Mouse (Mus musculus) myocyte (in vitro differentiated cells): Measurements from ENCODE around the gene D1Pas1. TPM values are rescaled to one million over a fixed set of nuclear protein-coding genes. Genes with fewer than 3 reads are reported as not detected.

Experiments used
- H3K27me3 ChIP-seq: one replicate; pipeline ENCODE4 v1.6.1; 2011; ENCODE audit not compliant: control insufficient read depth, insufficient read depth, insufficient read length
- H3K36me3 ChIP-seq: one replicate; pipeline ENCODE4 v1.6.1; 2011; ENCODE audit not compliant: control insufficient read depth, insufficient read depth
- H3K4me2 ChIP-seq: one replicate; pipeline ENCODE4 v1.6.1; 2011; ENCODE audit warnings: low read depth, control low read depth
- H3K4me3 ChIP-seq: one replicate; pipeline ENCODE4 v1.5.1; 2011; ENCODE audit warnings: mild to moderate bottlenecking, control low read depth, moderate library complexity
- H3K79me2 ChIP-seq: one replicate; pipeline ENCODE4 v1.6.1; 2011; ENCODE audit not compliant: control insufficient read depth, insufficient read depth
- H3ac ChIP-seq: one replicate; pipeline ENCODE4 v1.6.1; 2011; ENCODE audit not compliant: control insufficient read depth, insufficient read length
- CEBPB ChIP-seq: IDR thresholded peaks from 2 replicates; pipeline ENCODE4 v1.6.1; 2011; ENCODE audit warnings: mild to moderate bottlenecking, moderate library complexity; ENCODE audit not compliant: poor library complexity, insufficient read depth, severe bottlenecking
- E2F4 ChIP-seq: IDR thresholded peaks from one replicate; pipeline ENCODE4 v1.6.1; 2011; ENCODE audit warnings: mild to moderate bottlenecking, control low read depth, moderate library complexity; ENCODE audit not compliant: insufficient read depth
- MAX ChIP-seq: IDR thresholded peaks from one replicate; pipeline ENCODE4 v1.6.1; 2011; ENCODE audit warnings: low read depth, mild to moderate bottlenecking, control low read depth
- MYOD1 ChIP-seq, 3 experiments: IDR thresholded peaks; one replicate each; pipeline ENCODE4 v1.6.1; 2011; ENCODE audit warnings: control low read depth in 2 of 3, low read depth in 2 of 3, mild to moderate bottlenecking in 2 of 3, moderate library complexity in 1 of 3; ENCODE audit not compliant: insufficient read length in 2 of 3, control insufficient read depth in 1 of 3
- MYOG ChIP-seq, 3 experiments: IDR thresholded peaks; one replicate each; pipeline ENCODE4 v1.6.1; 2011; ENCODE audit warnings: control low read depth in 2 of 3, low read depth in 2 of 3, mild to moderate bottlenecking in 2 of 3; ENCODE audit not compliant: insufficient read length in 2 of 3, control insufficient read depth in 1 of 3, insufficient read depth in 1 of 3
- POLR2A ChIP-seq: IDR thresholded peaks from one replicate; pipeline ENCODE4 v1.6.1; 2011; ENCODE audit warnings: low read depth, mild to moderate bottlenecking, control low read depth, moderate library complexity; ENCODE audit not compliant: insufficient read length
- POLR2AphosphoS2 ChIP-seq: IDR thresholded peaks from one replicate; pipeline ENCODE4 v1.6.1; 2011; ENCODE audit warnings: low read depth, control low read depth; ENCODE audit not compliant: insufficient read length
- REST ChIP-seq: IDR thresholded peaks from one replicate; pipeline ENCODE4 v1.6.1; 2011; ENCODE audit warnings: mild to moderate bottlenecking, control low read depth, moderate library complexity; ENCODE audit not compliant: insufficient read depth, insufficient read length
- SRF ChIP-seq: IDR thresholded peaks from one replicate; pipeline ENCODE4 v1.6.1; 2011; ENCODE audit warnings: low read depth; ENCODE audit not compliant: control insufficient read depth, insufficient read length
- TCF12 ChIP-seq: IDR thresholded peaks from one replicate; pipeline ENCODE4 v1.6.1; 2011; ENCODE audit warnings: mild to moderate bottlenecking, control low read depth; ENCODE audit not compliant: poor library complexity, insufficient read depth, severe bottlenecking
- TCF3 ChIP-seq: IDR thresholded peaks from one replicate; pipeline ENCODE4 v1.6.1; 2011; ENCODE audit warnings: low read depth, control low read depth; ENCODE audit not compliant: insufficient read length
- USF1 ChIP-seq: IDR thresholded peaks from one replicate; pipeline ENCODE4 v1.6.1; 2011; ENCODE audit warnings: low read depth, mild to moderate bottlenecking, control low read depth, moderate library complexity
- polyA plus RNA-seq: library from polyadenylated mRNA; unstranded; fragments of >200 nt; fragmentation: generic; extraction: Trizol; gene quantifications from one replicate; pipeline ENCODE4 v1.2.1, GENCODE M21; 2012; ENCODE audit warnings: missing spikeins

Gene D1Pas1
- polyA plus RNA-seq, 1 experiment = not detected

DNA sequence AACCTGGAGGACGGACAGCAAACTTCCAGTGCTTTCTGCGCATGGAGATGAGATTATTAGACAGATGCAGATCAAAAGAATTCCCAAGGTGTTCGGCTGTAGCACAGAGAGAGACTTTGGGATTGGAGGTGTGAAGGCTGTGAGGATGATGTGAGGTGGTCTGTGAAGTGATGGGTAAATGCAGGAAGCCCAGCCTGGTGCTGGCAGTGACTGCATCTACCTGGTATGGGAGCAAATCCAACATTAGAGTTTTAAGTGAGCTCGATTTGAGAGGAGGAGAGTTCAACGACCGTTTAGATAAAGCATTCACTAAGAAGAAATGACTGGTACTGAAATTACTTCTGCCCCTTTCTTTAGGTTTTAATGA is 40.3 kb upstream of the D1Pas1 start:
- no peaks in the 10 kb centered on the region for H3K36me3 ChIP-seq
- H3K27me3 ChIP-seq = no peaks in the 10 kb centered on the region
- no peaks in the 10 kb centered on the region for H3K79me2 ChIP-seq
- H3ac ChIP-seq = no peak overlapping the region
- H3K4me2 ChIP-seq = no peak overlapping the region
- no peak overlapping the region for H3K4me3 ChIP-seq
- TF ChIP-seq USF1 (no peak), TCF3 (no peak), SRF (no peak), CEBPB (no peak), MAX (no peak), REST (no peak), MYOD1 (IDR thresholded peaks at IDR 0.05; ENCODE audit: control insufficient read depth in 1 of 3, insufficient read length in 2 of 3, low read depth in 2 of 3) (no peak), MYOG (IDR thresholded peaks at IDR 0.05; ENCODE audit: control insufficient read depth in 1 of 3, insufficient read depth in 1 of 3, insufficient read length in 2 of 3, low read depth in 2 of 3) (no peak)

DNA sequence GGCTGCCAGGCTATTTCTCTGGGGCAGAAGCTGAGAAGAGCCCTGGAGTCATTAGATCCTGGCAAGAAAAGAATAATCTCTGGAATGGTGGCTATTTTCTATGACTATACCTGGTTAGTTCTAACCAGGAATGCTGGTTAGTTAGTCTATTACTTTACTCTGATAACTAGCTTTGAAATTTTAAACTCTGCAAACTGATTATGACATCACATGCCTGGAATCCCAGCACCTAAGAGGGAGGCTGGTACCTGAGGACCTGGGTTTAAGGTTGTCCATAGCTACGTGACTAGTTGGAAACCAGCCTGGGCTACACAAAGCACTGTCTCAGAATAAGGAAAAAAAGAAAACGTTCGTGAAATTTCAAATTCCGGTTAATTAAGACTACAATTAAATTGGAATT is 39.7 kb upstream of the D1Pas1 start:
- Histone ChIP-seq H3K4me2 (no peak overlapping the region), H3K36me3 (no peaks in the 10 kb centered on the region), H3ac (no peak overlapping the region), H3K27me3 (no peaks in the 10 kb centered on the region), H3K4me3 (no peak overlapping the region), H3K79me2 (no peaks in the 10 kb centered on the region)
- TF ChIP-seq POLR2AphosphoS2 (no peak), CEBPB (no peak), MAX (no peak), TCF3 (no peak), POLR2A (no peak), E2F4 (no peak), REST (no peak), MYOG (IDR thresholded peaks at IDR 0.05; ENCODE audit: control insufficient read depth in 1 of 3, insufficient read depth in 1 of 3, insufficient read length in 2 of 3, low read depth in 2 of 3) (no peak), MYOD1 (IDR thresholded peaks at IDR 0.05; ENCODE audit: control insufficient read depth in 1 of 3, insufficient read length in 2 of 3, low read depth in 2 of 3) (no peak), USF1 (no peak), TCF12 (no peak), SRF (no peak)

DNA sequence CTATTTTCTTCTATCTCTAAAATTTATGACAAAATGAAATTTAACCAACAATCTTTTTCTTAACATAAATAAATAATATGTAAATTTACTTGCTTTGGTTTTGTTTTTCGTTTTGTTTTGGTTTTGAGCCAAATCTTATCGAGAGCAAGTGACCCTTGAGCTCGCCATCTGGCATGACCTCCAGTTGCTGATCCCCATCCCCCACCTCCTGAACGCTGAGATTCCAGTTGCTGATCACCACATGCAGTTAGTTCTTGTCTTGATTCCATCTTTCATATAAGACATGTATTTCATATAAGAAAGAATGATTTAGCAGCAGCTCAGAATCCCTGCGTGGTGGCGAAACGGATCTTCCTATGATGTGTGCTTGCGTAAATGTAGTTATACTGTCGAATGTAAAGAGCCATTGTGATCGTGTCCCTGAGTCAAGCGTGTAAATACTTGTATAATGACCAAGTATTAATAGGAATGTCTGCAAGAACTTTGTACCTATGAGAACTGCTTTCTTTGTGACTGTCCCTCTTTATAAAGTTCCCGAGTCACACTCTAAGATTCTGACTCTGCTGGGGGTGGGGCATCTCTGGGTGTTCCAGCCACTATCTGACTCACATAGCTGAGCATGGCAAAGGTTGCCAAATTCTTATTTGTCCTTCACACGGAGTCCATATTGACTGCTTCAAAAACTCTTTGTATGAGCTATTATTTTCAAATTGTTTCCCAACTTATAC is 36.9 kb upstream of the D1Pas1 start:
- Histone ChIP-seq H3K36me3 (no peaks in the 10 kb centered on the region), H3K79me2 (no peaks in the 10 kb centered on the region), H3K27me3 (no peaks in the 10 kb centered on the region), H3ac (no peak overlapping the region), H3K4me2 (no peak overlapping the region), H3K4me3 (no peak overlapping the region)
- TF ChIP-seq MYOD1 (IDR thresholded peaks at IDR 0.05; ENCODE audit: control insufficient read depth in 1 of 3, insufficient read length in 2 of 3, low read depth in 2 of 3) = no peak
- no peak for TF ChIP-seq E2F4
- TF ChIP-seq TCF12 = no peak
- no peak for TF ChIP-seq CEBPB
- TF ChIP-seq MYOG (IDR thresholded peaks at IDR 0.05; ENCODE audit: control insufficient read depth in 1 of 3, insufficient read depth in 1 of 3, insufficient read length in 2 of 3, low read depth in 2 of 3) = no peak

DNA sequence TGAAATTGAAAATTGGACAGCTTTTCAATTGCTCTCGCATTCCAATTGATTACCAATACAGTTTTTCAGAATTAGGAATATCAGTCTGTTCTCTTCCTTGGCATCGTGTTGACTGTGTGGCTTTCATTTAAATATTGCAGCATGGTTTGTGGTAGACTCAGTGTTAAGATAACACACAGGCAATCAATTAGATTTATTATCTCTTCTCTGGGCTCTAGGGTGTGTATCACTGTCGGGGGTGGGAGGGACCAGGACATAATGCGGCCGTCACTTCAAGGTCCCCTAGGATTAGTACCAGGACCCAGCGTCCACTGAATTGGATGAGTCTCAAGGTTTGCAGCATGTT is 36.4 kb upstream of the D1Pas1 start:
- TF ChIP-seq TCF3 (no peak), REST (no peak), E2F4 (no peak), USF1 (no peak), POLR2AphosphoS2 (no peak), POLR2A (no peak)
- Histone ChIP-seq H3K36me3 (no peaks in the 10 kb centered on the region), H3ac (no peak overlapping the region), H3K4me2 (no peak overlapping the region), H3K27me3 (no peaks in the 10 kb centered on the region), H3K4me3 (no peak overlapping the region), H3K79me2 (no peaks in the 10 kb centered on the region)

DNA sequence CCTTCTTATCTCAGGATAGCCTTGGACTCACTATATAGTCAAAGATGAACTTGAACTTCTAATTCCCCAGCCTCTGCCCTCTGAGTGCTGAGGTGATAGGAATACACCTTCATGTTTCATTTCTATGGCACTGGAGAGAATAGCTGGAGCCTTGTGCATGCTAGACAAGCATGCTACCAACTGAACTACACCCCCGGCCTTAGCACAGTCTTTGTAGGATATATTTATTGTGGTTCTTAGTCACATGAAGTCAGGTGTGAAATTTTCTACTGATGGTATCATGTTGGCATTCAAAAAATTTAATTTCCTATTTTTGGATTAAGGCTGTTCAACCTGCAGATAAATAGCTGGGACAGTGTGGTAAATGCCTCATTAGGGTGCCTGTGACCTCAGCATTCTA is 33.0 kb upstream of the D1Pas1 start:
- Histone ChIP-seq H3K27me3 (no peaks in the 10 kb centered on the region), H3K36me3 (no peaks in the 10 kb centered on the region), H3K79me2 (no peaks in the 10 kb centered on the region), H3K4me3 (no peak overlapping the region), H3ac (no peak overlapping the region), H3K4me2 (no peak overlapping the region)
- no peak for TF ChIP-seq CEBPB
- TF ChIP-seq POLR2A = no peak
- no peak for TF ChIP-seq MYOD1 (IDR thresholded peaks at IDR 0.05; ENCODE audit: control insufficient read depth in 1 of 3, insufficient read length in 2 of 3, low read depth in 2 of 3)
- TF ChIP-seq USF1 = no peak
- TF ChIP-seq MAX = no peak
- no peak for TF ChIP-seq TCF3
- no peak for TF ChIP-seq E2F4
- TF ChIP-seq POLR2AphosphoS2 = no peak
- no peak for TF ChIP-seq TCF12
- TF ChIP-seq MYOG (IDR thresholded peaks at IDR 0.05; ENCODE audit: control insufficient read depth in 1 of 3, insufficient read depth in 1 of 3, insufficient read length in 2 of 3, low read depth in 2 of 3) = no peak
- no peak for TF ChIP-seq SRF
- TF ChIP-seq REST = no peak
